Mouse (Mus musculus) neural tube, embryonic 13.5 days (tissue): Measurements from ENCODE around the gene Sh2b2. TPM values are rescaled to one million over a fixed set of nuclear protein-coding genes. Genes with fewer than 3 reads are reported as not detected.

Source experiments
- ATAC-seq: fragments of 200-750 bp; cut with Nextera tagmentation; 2 replicates; pipeline ENCODE4 v1.8.0; 2017; ENCODE audit warnings: low read depth, mild to moderate bottlenecking, moderate TSS enrichment, moderate library complexity
- H3K27ac ChIP-seq: fragments of 300-500 bp; sonication (generic); replicated peaks from 2 replicates; pipeline ENCODE4 v1.5.1; 2015; ENCODE audit warnings: moderate library complexity, mild to moderate bottlenecking, inconsistent platforms
- H3K27me3 ChIP-seq: fragments of 300-500 bp; sonication (generic); 2 replicates; pipeline ENCODE4 v1.6.1; 2015; ENCODE audit warnings: mild to moderate bottlenecking, inconsistent platforms
- H3K36me3 ChIP-seq: fragments of 300-500 bp; sonication (generic); 2 replicates; pipeline ENCODE4 v1.6.1; 2015; ENCODE audit warnings: mild to moderate bottlenecking, inconsistent platforms
- H3K4me1 ChIP-seq: fragments of 300-500 bp; sonication (generic); replicated peaks from 2 replicates; pipeline ENCODE4 v1.6.1; 2015; ENCODE audit warnings: inconsistent platforms
- H3K4me2 ChIP-seq: fragments of 300-500 bp; sonication (generic); 2 replicates; pipeline ENCODE4 v1.6.1; 2015; ENCODE audit warnings: inconsistent platforms, mild to moderate bottlenecking, moderate library complexity
- H3K4me3 ChIP-seq: fragments of 300-500 bp; sonication (generic); 2 replicates; pipeline ENCODE4 v1.5.1; 2015; ENCODE audit warnings: mild to moderate bottlenecking, inconsistent platforms
- H3K9ac ChIP-seq: fragments of 300-500 bp; sonication (generic); 2 replicates; pipeline ENCODE4 v1.6.1; 2015; ENCODE audit warnings: moderate library complexity, mild to moderate bottlenecking, inconsistent platforms
- H3K9me3 ChIP-seq: fragments of 300-500 bp; sonication (generic); 2 replicates; pipeline ENCODE4 v1.6.1; 2016; ENCODE audit warnings: inconsistent platforms
- WGBS: fragments of 180-500 bp; shearing (Covaris S2); methylation state at CpG from one replicate; pipeline ENCODE4 v1.1.7; 2015; 5-methylcytosine and 5-hydroxymethylcytosine counted together
- polyA plus RNA-seq: library from polyadenylated mRNA; unstranded; fragments of >200 nt; fragmentation: Nextera tagmentation; extraction: Ambion mirVana; gene quantifications from 2 replicates; pipeline ENCODE4 v1.2.1, GENCODE M21; 2015

Gene Sh2b2
- 24.9 and 26.4 TPM in 2 replicates for polyA plus RNA-seq

GRCm38 (mm10) chr5:136246452-136246838 lies at the start of gene Sh2b2:
Gene Sh2b2 (minus strand): TSS chr5:136246556.
- H3K9me3 ChIP-seq: no peaks in the 10 kb centered on the region
- H3K27ac ChIP-seq: peak within 1 kb of the TSS; percentile 87
- peak within 1 kb of the TSS; percentile 95; the same call in 1 of the 2 replicates for H3K9ac ChIP-seq
- no peaks in the 10 kb centered on the region for H3K27me3 ChIP-seq
- H3K36me3 ChIP-seq: peaks cover 6% of the 10 kb centered on the region
- H3K4me3 ChIP-seq: peak within 1 kb of the TSS; percentile 90
- no peak for ATAC-seq
- 90% methylated on average over 2 of the region's 2 CpGs for WGBS
- H3K4me1 ChIP-seq: peaks cover 36% of the 10 kb centered on the region
- peak within 1 kb of the TSS; percentile 80 for H3K4me2 ChIP-seq

- no peaks in the 10 kb centered on the region for H3K27me3 ChIP-seq
- 53% methylated on average over 4 of the region's 4 CpGs for WGBS
- ATAC-seq: no peak
- H3K4me2 ChIP-seq: no peak overlapping the region
- no peak overlapping the region for H3K4me3 ChIP-seq
- no peak overlapping the region for H3K9ac ChIP-seq
- peaks cover 51% of the 10 kb centered on the region for H3K4me1 ChIP-seq
- H3K9me3 ChIP-seq: no peaks in the 10 kb centered on the region
- H3K27ac ChIP-seq: peak overlapping the region; percentile 80
- H3K36me3 ChIP-seq: peaks cover 13% of the 10 kb centered on the region
Observed at GRCm38 (mm10) chr5:136292971-136293418, 46.6 kb upstream of the Sh2b2 start.

- H3K9me3 ChIP-seq: no peaks in the 10 kb centered on the region
- peak overlapping the region; percentile 80 for H3K27ac ChIP-seq
- H3K4me2 ChIP-seq: 0 out of 2 replicates have a peak overlapping the region, but pooled peaks have one; percentile 7
- H3K4me3 ChIP-seq: no peak overlapping the region
- 0 out of 2 replicates have a peak overlapping the region, but pooled peaks have one; percentile 43 for H3K9ac ChIP-seq
- H3K27me3 ChIP-seq: no peaks in the 10 kb centered on the region
- H3K36me3 ChIP-seq: peaks cover 19% of the 10 kb centered on the region
- ATAC-seq: no peak
- H3K4me1 ChIP-seq: peaks cover 45% of the 10 kb centered on the region
- 41% methylated on average over 2 of the region's 2 CpGs for WGBS
Observed at GRCm38 (mm10) chr5:136292361-136292760, 46.0 kb upstream of the Sh2b2 start.

GRCm38 (mm10) chr5:136291562-136291961 lies 45.2 kb upstream of the Sh2b2 start:
- H3K9me3 ChIP-seq: no peaks in the 10 kb centered on the region
- no peak overlapping the region for H3K4me2 ChIP-seq
- no peak overlapping the region for H3K4me3 ChIP-seq
- ATAC-seq: no peak
- no peak overlapping the region for H3K27ac ChIP-seq
- 97% methylated on average over 2 of the region's 2 CpGs for WGBS
- H3K9ac ChIP-seq: no peak overlapping the region
- peaks cover 24% of the 10 kb centered on the region for H3K36me3 ChIP-seq
- peaks cover 38% of the 10 kb centered on the region for H3K4me1 ChIP-seq
- no peaks in the 10 kb centered on the region for H3K27me3 ChIP-seq

GRCm38 (mm10) chr5:136289776-136290175 lies 43.4 kb upstream of the Sh2b2 start:
- H3K9me3 ChIP-seq: no peaks in the 10 kb centered on the region
- no peak overlapping the region for H3K4me2 ChIP-seq
- H3K27ac ChIP-seq: no peak overlapping the region
- H3K27me3 ChIP-seq: no peaks in the 10 kb centered on the region
- H3K4me3 ChIP-seq: no peak overlapping the region
- WGBS: 85% methylated on average over 3 of the region's 3 CpGs
- H3K36me3 ChIP-seq: peaks cover 36% of the 10 kb centered on the region
- no peak for ATAC-seq
- H3K4me1 ChIP-seq: peaks cover 33% of the 10 kb centered on the region
- no peak overlapping the region for H3K9ac ChIP-seq

- no peaks in the 10 kb centered on the region for H3K9me3 ChIP-seq
- no peak overlapping the region for H3K9ac ChIP-seq
- H3K4me2 ChIP-seq: no peak overlapping the region
- peaks cover 31% of the 10 kb centered on the region for H3K4me1 ChIP-seq
- 80% methylated on average over 6 of the region's 6 CpGs for WGBS
- no peak overlapping the region for H3K27ac ChIP-seq
- ATAC-seq: no peak
- H3K4me3 ChIP-seq: no peak overlapping the region
- no peaks in the 10 kb centered on the region for H3K27me3 ChIP-seq
- H3K36me3 ChIP-seq: peaks cover 49% of the 10 kb centered on the region
Observed at GRCm38 (mm10) chr5:136288351-136289081, 42.2 kb upstream of the Sh2b2 start.

- H3K4me2 ChIP-seq: no peak overlapping the region
- H3K27ac ChIP-seq: no peak overlapping the region
- peaks cover 11% of the 10 kb centered on the region; the same call in 1 of the 2 replicates for H3K4me1 ChIP-seq
- H3K4me3 ChIP-seq: no peak overlapping the region
- H3K9me3 ChIP-seq: no peaks in the 10 kb centered on the region
- peaks cover 65% of the 10 kb centered on the region for H3K36me3 ChIP-seq
- no peak overlapping the region for H3K9ac ChIP-seq
- H3K27me3 ChIP-seq: no peaks in the 10 kb centered on the region
- no peak for ATAC-seq
- 91% methylated on average over 6 of the region's 6 CpGs for WGBS
Observed at GRCm38 (mm10) chr5:136286566-136286965, 40.2 kb upstream of the Sh2b2 start.

- Histone ChIP-seq H3K36me3 (peaks cover 75% of the 10 kb centered on the region), H3K27me3 (no peaks in the 10 kb centered on the region), H3K4me3 (no peak overlapping the region), H3K9me3 (no peaks in the 10 kb centered on the region), H3K4me2 (no peak overlapping the region), H3K27ac (no peak overlapping the region), H3K9ac (no peak overlapping the region), H3K4me1 (peaks cover 8% of the 10 kb centered on the region; the same call in 1 of the 2 replicates)
- WGBS: 94% methylated on average over 7 of the region's 7 CpGs
- ATAC-seq: no peak
Observed at GRCm38 (mm10) chr5:136285106-136285505, 38.8 kb upstream of the Sh2b2 start.

GRCm38 (mm10) chr5:136281351-136281750 lies 35.0 kb upstream of the Sh2b2 start:
- H3K9me3 ChIP-seq: no peaks in the 10 kb centered on the region
- no peak overlapping the region for H3K4me2 ChIP-seq
- peaks cover 92% of the 10 kb centered on the region for H3K36me3 ChIP-seq
- H3K27ac ChIP-seq: no peak overlapping the region
- no peaks in the 10 kb centered on the region for H3K4me1 ChIP-seq
- no peak overlapping the region for H3K9ac ChIP-seq
- WGBS: 67% methylated on average over 6 of the region's 6 CpGs
- no peak for ATAC-seq
- H3K27me3 ChIP-seq: no peaks in the 10 kb centered on the region
- no peak overlapping the region for H3K4me3 ChIP-seq

GRCm38 (mm10) chr5:136274739-136275138 lies 28.4 kb upstream of the Sh2b2 start:
- no peak overlapping the region for H3K27ac ChIP-seq
- H3K4me1 ChIP-seq: peaks cover 15% of the 10 kb centered on the region
- no peak overlapping the region for H3K9ac ChIP-seq
- ATAC-seq: no peak
- H3K4me3 ChIP-seq: no peak overlapping the region
- H3K36me3 ChIP-seq: peaks cover 72% of the 10 kb centered on the region
- 88% methylated on average over 43 of the region's 43 CpGs for WGBS
- no peak overlapping the region for H3K4me2 ChIP-seq
- no peaks in the 10 kb centered on the region for H3K27me3 ChIP-seq
- no peaks in the 10 kb centered on the region for H3K9me3 ChIP-seq

GRCm38 (mm10) chr5:136269937-136270336 lies 23.6 kb upstream of the Sh2b2 start:
- H3K4me1 ChIP-seq: peaks cover 22% of the 10 kb centered on the region
- H3K27ac ChIP-seq: no peak overlapping the region
- H3K4me3 ChIP-seq: no peak overlapping the region
- no peak overlapping the region for H3K4me2 ChIP-seq
- H3K27me3 ChIP-seq: no peaks in the 10 kb centered on the region
- peaks cover 25% of the 10 kb centered on the region for H3K36me3 ChIP-seq
- H3K9ac ChIP-seq: no peak overlapping the region; the same call in 1 of the 2 replicates
- H3K9me3 ChIP-seq: no peaks in the 10 kb centered on the region
- 78% methylated on average over 4 of the region's 4 CpGs for WGBS
- ATAC-seq: no peak

- ATAC-seq: no peak
- peaks cover 16% of the 10 kb centered on the region for H3K4me1 ChIP-seq
- H3K9ac ChIP-seq: no peak overlapping the region
- H3K9me3 ChIP-seq: no peaks in the 10 kb centered on the region
- no peaks in the 10 kb centered on the region for H3K27me3 ChIP-seq
- WGBS: 67% methylated on average over 7 of the region's 7 CpGs
- H3K4me2 ChIP-seq: no peak overlapping the region
- H3K4me3 ChIP-seq: no peak overlapping the region
- H3K36me3 ChIP-seq: no peaks in the 10 kb centered on the region
- H3K27ac ChIP-seq: no peak overlapping the region
Observed at GRCm38 (mm10) chr5:136266077-136266476, 19.7 kb upstream of the Sh2b2 start.
